Mouse (Mus musculus) lung, adult 2 months (tissue): Measurements from ENCODE around the gene Ciao2b.

Experiments
- CTCF ChIP-seq: fragments of 200-500 bp; IDR thresholded peaks from 2 replicates; pipeline ENCODE4 v1.5.1; 2011; ENCODE audit warnings: mild to moderate bottlenecking, low read length, control low read depth; ENCODE audit not compliant: insufficient read depth
- POLR2A ChIP-seq: fragments of 200-500 bp; IDR thresholded peaks from 2 replicates; pipeline ENCODE4 v1.6.1; 2011; ENCODE audit warnings: low read depth, mild to moderate bottlenecking, control low read depth, low read length, borderline replicate concordance; ENCODE audit errors: extremely low read depth

GRCm38 (mm10) chr8:104624161-104624560 is 17.6 kb downstream of the Ciao2b start, which contains the start of gene Cdh16:
- TF ChIP-seq CTCF (no peak), POLR2A (no peak)
